Mouse (Mus musculus) cerebellum, adult 2 months (tissue): ENCODE measurements around the gene Sdk1.

Experiments
- CTCF ChIP-seq: fragments of 200-500 bp; IDR thresholded peaks from 2 replicates; pipeline ENCODE4 v1.5.1; 2011; ENCODE audit warnings: low read depth, mild to moderate bottlenecking, control low read depth, low read length, moderate library complexity, borderline replicate concordance; ENCODE audit not compliant: insufficient read depth
- POLR2A ChIP-seq: fragments of 200-500 bp; IDR thresholded peaks from 2 replicates; pipeline ENCODE4 v1.6.1; 2011; ENCODE audit warnings: low read length, control low read depth, borderline replicate concordance; ENCODE audit not compliant: insufficient read depth

GRCm38 (mm10) chr5:141363956-141364355, 122.7 kb downstream of the Sdk1 start:
- TF ChIP-seq POLR2A, result no peak
- TF ChIP-seq CTCF, result no peak
